Mouse (Mus musculus): ENCODE results near the gene Smg1. TPM values are rescaled to one million over a fixed set of nuclear protein-coding genes. Genes with fewer than 3 reads are reported as not detected.

The Smg1 gene
- polyA plus RNA-seq, 1 experiment: 4.3 TPM

DNA sequence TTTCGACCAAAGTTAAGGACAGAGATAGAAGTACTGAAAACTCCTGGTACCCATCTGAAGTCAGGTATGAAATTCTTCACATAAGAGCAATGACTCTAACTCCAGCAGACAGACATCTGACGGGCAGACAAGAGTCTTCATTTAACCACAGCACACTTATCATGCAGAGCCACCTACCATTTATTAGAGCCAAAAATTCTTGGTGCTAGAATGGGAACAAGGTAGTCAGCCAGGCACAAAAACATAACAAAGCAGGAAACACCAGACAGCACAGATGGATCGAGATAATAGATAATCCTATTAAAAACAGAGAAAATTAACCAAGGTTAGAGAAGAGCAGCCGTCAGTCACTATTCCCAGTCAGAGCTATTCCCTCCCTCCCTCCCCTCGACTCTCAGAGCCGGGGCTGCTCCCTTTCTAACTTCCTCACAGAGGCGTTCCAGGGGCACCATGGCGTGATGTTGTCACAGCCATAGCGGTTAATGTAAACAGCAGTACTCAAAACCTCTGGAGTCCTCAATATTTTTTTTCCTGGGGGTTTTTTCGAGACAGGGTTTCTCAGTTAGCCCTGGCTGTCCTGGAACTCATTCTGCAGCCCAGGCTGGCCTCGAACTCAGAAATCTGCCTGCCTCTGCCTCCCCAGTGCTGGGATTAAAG, 117.1 kb downstream of the Smg1 start:
- TF ChIP-seq GATA1 (IDR thresholded peaks at IDR 0.05; ENCODE audit: borderline replicate concordance, low read length) (no peak), FLI1 (IDR thresholded peaks at IDR 0.05; ENCODE audit: low read length) (no peak)
- H3K9me3 ChIP-seq: no peaks in the 10 kb centered on the region
- peaks cover 34% of the 10 kb centered on the region for H3K4me1 ChIP-seq
- peaks cover 54% of the 10 kb centered on the region for H3K36me3 ChIP-seq (replicated peaks; ENCODE audit: low read length)
- H3K27me3 ChIP-seq (replicated peaks): no peaks in the 10 kb centered on the region
- H3K4me3 ChIP-seq (replicated peaks): no peak overlapping the region

DNA sequence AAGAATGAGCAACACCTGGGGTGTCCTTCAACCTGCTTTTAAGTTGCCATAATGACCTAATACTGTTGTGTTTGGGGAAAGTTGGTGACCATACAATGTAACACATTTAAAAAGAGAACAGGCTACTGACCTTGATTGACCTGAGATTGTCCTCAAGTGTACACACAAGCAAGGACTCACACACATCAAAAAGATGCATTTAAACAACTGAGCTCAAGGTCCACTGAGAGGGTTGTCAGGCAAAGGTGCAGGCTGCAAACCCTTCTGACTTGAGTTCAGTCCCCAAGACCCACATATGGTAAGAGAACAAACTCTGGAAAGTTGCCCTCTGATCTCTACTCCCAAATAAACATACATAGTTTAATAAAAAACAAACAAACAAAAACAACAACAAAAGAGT, 117.7 kb downstream of the Smg1 start:
- TF ChIP-seq GATA1 (IDR thresholded peaks at IDR 0.05; ENCODE audit: borderline replicate concordance, low read length) (no peak), FLI1 (IDR thresholded peaks at IDR 0.05; ENCODE audit: low read length) (no peak)
- no peak overlapping the region for H3K4me3 ChIP-seq (replicated peaks)
- H3K4me1 ChIP-seq: peaks cover 38% of the 10 kb centered on the region
- no peaks in the 10 kb centered on the region for H3K9me3 ChIP-seq
- H3K36me3 ChIP-seq (replicated peaks; ENCODE audit: low read length): peaks cover 59% of the 10 kb centered on the region
- H3K27me3 ChIP-seq (replicated peaks): no peaks in the 10 kb centered on the region

DNA sequence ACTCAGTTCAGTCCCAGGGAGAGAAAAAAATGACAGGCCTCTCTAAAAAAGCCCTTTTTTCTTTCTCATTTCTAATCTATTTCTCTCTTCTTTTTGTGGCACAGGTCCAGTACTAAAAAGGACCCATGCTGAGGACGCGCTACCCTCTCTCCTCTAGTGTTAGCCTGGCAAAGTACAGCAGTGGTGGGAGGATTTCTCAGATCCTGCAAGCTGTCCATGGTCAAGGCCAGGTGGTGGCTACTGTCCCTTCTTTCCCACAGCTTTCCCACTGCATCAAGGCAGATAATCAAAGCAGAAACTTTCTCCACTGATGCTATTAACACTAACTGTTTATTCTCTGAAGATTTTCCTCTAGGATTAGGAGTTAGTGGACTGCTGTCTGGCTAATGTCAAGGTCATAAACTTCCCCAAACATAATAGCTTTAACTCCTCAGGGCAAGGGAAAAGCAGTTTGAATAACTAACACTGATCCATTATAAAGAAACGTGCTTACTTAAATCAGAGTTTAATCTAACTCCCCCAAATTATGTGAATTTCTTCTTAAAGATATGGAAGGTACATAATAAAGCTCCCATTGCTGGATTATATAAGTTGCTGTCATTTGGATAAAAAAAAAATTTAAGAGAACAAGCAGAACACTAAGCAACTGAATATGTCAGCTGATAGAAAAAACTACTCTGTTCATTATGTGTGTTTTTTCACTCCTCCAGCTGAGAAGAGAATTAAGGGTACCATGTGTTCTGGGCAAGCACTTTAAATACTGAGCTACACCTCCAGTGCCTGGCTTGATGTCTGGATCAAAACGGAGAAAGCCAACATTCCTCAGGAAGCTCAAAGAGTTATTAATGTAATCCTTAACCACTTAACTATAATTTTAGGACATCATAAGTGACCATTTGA, 119.7 kb downstream of the Smg1 start:
- Histone ChIP-seq H3K27me3 (replicated peaks) (no peaks in the 10 kb centered on the region), H3K9me3 (no peaks in the 10 kb centered on the region), H3K4me3 (replicated peaks) (no peak overlapping the region), H3K4me1 (peaks cover 46% of the 10 kb centered on the region), H3K36me3 (replicated peaks; ENCODE audit: low read length) (peaks cover 79% of the 10 kb centered on the region)
- TF ChIP-seq GATA1 (IDR thresholded peaks at IDR 0.05; ENCODE audit: borderline replicate concordance, low read length) (no peak), FLI1 (IDR thresholded peaks at IDR 0.05; ENCODE audit: low read length) (no peak)

DNA sequence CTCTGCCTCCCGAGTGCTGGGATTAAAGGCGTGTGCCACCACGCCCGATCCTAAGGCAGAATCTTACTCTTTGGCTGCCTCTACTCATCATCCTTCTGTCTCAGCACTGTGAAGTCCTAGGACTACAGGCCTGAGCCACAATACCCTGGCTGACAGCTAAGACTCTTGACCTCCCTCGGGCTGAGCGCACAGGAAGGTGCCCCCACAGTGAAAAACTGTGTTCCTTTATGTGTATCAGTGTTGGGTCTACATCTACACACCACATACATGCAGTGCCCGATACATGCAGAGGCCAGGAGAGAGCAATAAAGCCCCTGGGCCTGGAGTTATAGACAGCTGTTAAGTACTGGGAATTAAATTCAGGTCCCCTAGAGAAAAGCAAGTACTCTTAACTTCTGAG, 121.2 kb downstream of the Smg1 start:
- Histone ChIP-seq H3K4me1 (peaks cover 44% of the 10 kb centered on the region), H3K36me3 (replicated peaks; ENCODE audit: low read length) (peaks cover 85% of the 10 kb centered on the region)
- TF ChIP-seq GATA1 (IDR thresholded peaks at IDR 0.05; ENCODE audit: borderline replicate concordance, low read length) (no peak), FLI1 (IDR thresholded peaks at IDR 0.05; ENCODE audit: low read length) (no peak)

DNA sequence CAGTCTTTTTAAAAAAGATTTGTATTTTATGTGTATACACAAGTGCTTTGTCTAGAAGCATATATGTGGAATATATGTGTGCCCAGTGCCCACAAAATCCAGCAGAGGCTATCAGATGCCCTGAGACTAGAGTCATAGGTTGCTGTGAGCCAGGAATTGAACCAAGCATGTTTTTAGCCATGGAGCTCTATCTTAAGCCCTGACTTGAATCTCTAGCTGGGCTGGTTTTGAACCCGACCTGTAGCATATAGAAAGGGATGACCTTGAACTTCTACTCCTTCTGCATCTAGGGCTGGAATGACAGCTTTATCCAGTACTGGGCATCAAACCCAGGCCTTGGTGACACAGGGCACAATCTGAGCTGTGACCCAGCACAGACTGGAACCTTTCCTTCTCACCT, 122.8 kb downstream of the Smg1 start:
- Histone ChIP-seq H3K36me3 (replicated peaks; ENCODE audit: low read length) (peaks cover 70% of the 10 kb centered on the region), H3K4me3 (replicated peaks) (no peak overlapping the region), H3K27me3 (replicated peaks) (no peaks in the 10 kb centered on the region), H3K9me3 (no peaks in the 10 kb centered on the region), H3K4me1 (peaks cover 47% of the 10 kb centered on the region)
- TF ChIP-seq FLI1 (IDR thresholded peaks at IDR 0.05; ENCODE audit: low read length) (no peak), GATA1 (IDR thresholded peaks at IDR 0.05; ENCODE audit: borderline replicate concordance, low read length) (no peak)

More for the DNA sequence above, 121.2 kb downstream of the Smg1 start:
- H3K27me3 ChIP-seq (replicated peaks): no peaks in the 10 kb centered on the region
- no peak overlapping the region for H3K4me3 ChIP-seq (replicated peaks)
- no peaks in the 10 kb centered on the region for H3K9me3 ChIP-seq

DNA sequence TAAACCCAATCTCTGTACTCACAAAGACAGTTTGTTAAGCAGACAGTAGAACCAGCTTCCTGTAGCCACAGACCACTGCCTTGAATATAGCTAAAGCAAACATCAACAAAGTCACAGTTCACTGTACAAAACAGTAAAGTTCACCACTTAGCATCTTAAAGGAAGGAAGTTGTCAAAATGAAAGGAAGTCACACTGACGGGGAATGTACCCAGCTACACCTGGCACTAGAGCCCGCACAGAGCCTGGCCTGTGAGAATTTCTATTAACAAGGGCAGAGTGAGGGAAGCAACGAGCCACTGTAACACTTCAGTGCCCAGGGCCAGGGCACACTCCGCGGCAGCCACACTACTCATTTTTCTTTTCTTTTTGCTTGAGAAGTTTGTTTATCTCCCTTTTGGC, 123.5 kb downstream of the Smg1 start:
- H3K36me3 ChIP-seq (replicated peaks; ENCODE audit: low read length): peaks cover 68% of the 10 kb centered on the region
- H3K4me3 ChIP-seq (replicated peaks): no peak overlapping the region
- peaks cover 47% of the 10 kb centered on the region for H3K4me1 ChIP-seq
- TF ChIP-seq GATA1 (IDR thresholded peaks at IDR 0.05; ENCODE audit: borderline replicate concordance, low read length) (no peak), FLI1 (IDR thresholded peaks at IDR 0.05; ENCODE audit: low read length) (no peak)
- no peaks in the 10 kb centered on the region for H3K9me3 ChIP-seq
- no peaks in the 10 kb centered on the region for H3K27me3 ChIP-seq (replicated peaks)

DNA sequence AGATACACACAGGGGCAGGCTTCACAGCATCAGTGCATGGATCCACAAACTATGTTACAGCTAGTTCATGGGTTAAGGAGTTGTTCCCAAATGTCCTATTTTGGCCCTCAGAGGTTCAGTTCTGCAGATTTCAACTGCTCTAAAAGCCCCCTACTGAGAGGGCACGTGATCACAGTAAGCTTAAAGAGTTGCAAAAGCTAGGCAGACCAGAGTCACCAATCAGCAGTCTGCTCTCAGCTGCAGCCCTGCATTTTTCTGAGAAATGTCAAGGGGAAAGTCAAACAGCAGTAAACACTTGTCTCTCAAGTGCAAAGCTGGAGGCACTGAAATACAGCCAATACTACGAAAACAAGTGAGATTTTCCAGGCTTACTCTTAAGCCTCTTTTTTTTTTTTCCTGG, 124.3 kb downstream of the Smg1 start:
- Histone ChIP-seq H3K36me3 (replicated peaks; ENCODE audit: low read length) (peaks cover 68% of the 10 kb centered on the region), H3K27me3 (replicated peaks) (no peaks in the 10 kb centered on the region), H3K4me1 (peaks cover 49% of the 10 kb centered on the region), H3K4me3 (replicated peaks) (no peak overlapping the region), H3K9me3 (no peaks in the 10 kb centered on the region)
- TF ChIP-seq FLI1 (IDR thresholded peaks at IDR 0.05; ENCODE audit: low read length): no peak
- no peak for TF ChIP-seq GATA1 (IDR thresholded peaks at IDR 0.05; ENCODE audit: borderline replicate concordance, low read length)

- Histone ChIP-seq H3K9me3 (no peaks in the 10 kb centered on the region), H3K27me3 (replicated peaks) (no peaks in the 10 kb centered on the region), H3K36me3 (replicated peaks; ENCODE audit: low read length) (peaks cover 68% of the 10 kb centered on the region), H3K4me1 (peaks cover 56% of the 10 kb centered on the region), H3K4me3 (replicated peaks) (no peak overlapping the region)
- no peak for TF ChIP-seq FLI1 (IDR thresholded peaks at IDR 0.05; ENCODE audit: low read length)
- TF ChIP-seq GATA1 (IDR thresholded peaks at IDR 0.05; ENCODE audit: borderline replicate concordance, low read length): no peak
These were observed 125.0 kb downstream of the Smg1 start for GRCm38 (mm10) chr7:118118426-118118825.

- H3K36me3 ChIP-seq (replicated peaks; ENCODE audit: low read length): peaks cover 69% of the 10 kb centered on the region
- peaks cover 64% of the 10 kb centered on the region for H3K4me1 ChIP-seq
- no peak overlapping the region for H3K4me3 ChIP-seq (replicated peaks)
- no peaks in the 10 kb centered on the region for H3K9me3 ChIP-seq
- H3K27me3 ChIP-seq (replicated peaks): no peaks in the 10 kb centered on the region
- TF ChIP-seq FLI1 (IDR thresholded peaks at IDR 0.05; ENCODE audit: low read length) (no peak), GATA1 (IDR thresholded peaks at IDR 0.05; ENCODE audit: borderline replicate concordance, low read length) (no peak)
These were observed 125.8 kb downstream of the Smg1 start for GRCm38 (mm10) chr7:118117539-118118210.

All from megakaryocyte, embryonic 14.5 days (primary cell).